Comparison of ENCODE assay signal across 8 mouse cellular contexts in the genomic region with DNA sequence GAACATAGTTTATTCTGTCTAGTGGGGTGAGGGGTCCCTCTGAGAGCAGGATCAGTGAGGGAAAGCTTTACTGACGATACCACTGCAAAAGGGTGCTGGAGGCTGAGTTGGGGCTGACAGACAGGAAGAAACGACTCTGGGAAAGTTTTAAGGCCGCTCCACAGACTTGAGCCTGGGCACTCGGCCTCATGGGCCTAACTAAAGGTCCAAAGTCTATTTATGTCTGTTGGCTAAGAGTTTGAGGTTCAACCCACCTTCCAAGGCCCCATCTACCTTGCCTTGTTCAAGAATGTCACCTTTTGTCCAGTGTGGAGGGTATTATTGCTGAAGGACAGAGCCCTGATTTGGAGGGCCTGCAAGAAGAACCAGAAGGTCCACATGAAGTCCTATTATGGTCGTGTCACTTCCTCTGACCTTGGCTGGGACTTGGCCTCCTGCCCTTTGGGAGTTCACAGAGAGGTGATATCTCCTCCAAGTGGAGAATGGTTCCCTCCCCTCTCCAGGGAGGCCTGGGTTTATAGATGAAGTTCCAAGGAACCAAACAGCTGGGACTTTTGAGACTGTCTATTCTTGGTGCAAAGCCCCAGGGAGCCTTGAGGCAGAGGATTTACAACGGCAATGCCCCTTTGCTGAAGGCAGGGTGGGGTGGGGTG. TPM values are rescaled to one million over a fixed set of nuclear protein-coding genes. Genes with fewer than 3 reads are reported as not detected.
DNase-seq lines count a peak whose midpoint lies in the region; ATAC-seq and TF ChIP-seq lines count a peak whose summit lies in the region.

No protein-coding gene starts in this region.

- no peaks in the 10 kb centered on the region for H3K9me3 ChIP-seq in intestine, embryonic 16.5 days (ENCODE audit: control insufficient read depth, low read length)
- H3K9me3 ChIP-seq in lung, postnatal 0 days (ENCODE audit: low read length) = no peaks in the 10 kb centered on the region
- no peaks in the 10 kb centered on the region for H3K9me3 ChIP-seq in forebrain, embryonic 10.5 days
- H3K9me3 ChIP-seq in neural tube, embryonic 15.5 days (replicated peaks) = no peaks in the 10 kb centered on the region

- peak overlapping the region; percentile 54; the same call in 1 of the 2 replicates for H3K27ac ChIP-seq in intestine, embryonic 16.5 days (ENCODE audit: low read length)
- H3K27ac ChIP-seq in lung, postnatal 0 days (ENCODE audit: low read length) = peak overlapping the region; percentile 67; the same call in 1 of the 2 replicates
- H3K27ac ChIP-seq in forebrain, embryonic 10.5 days = no peak overlapping the region
- H3K27ac ChIP-seq in neural tube, embryonic 15.5 days (replicated peaks) = no peak overlapping the region

- H3K4me1 ChIP-seq in intestine, embryonic 16.5 days (ENCODE audit: control insufficient read depth, insufficient read depth, low read length) = peaks cover 26% of the 10 kb centered on the region
- peaks cover 20% of the 10 kb centered on the region; the same call in 1 of the 2 replicates for H3K4me1 ChIP-seq in lung, postnatal 0 days (ENCODE audit: insufficient read depth, low read depth, low read length)
- H3K4me1 ChIP-seq in forebrain, embryonic 10.5 days = peaks cover 15% of the 10 kb centered on the region
- H3K4me1 ChIP-seq in neural tube, embryonic 15.5 days = peaks cover 13% of the 10 kb centered on the region

- no peaks in the 10 kb centered on the region for H3K27me3 ChIP-seq in intestine, embryonic 16.5 days (replicated peaks; ENCODE audit: control insufficient read depth, insufficient read depth, low read length)
- H3K27me3 ChIP-seq in lung, postnatal 0 days (replicated peaks; ENCODE audit: insufficient read depth, low read length) = no peaks in the 10 kb centered on the region
- H3K27me3 ChIP-seq in forebrain, embryonic 10.5 days (ENCODE audit: poor library complexity, severe bottlenecking) = no peaks in the 10 kb centered on the region
- H3K27me3 ChIP-seq in neural tube, embryonic 15.5 days (replicated peaks) = no peaks in the 10 kb centered on the region

- ATAC-seq in intestine, embryonic 16.5 days = peak; percentile 65
- peak; percentile 15; the same call in 1 of the 2 replicates for ATAC-seq in lung, postnatal 0 days
- ATAC-seq in neural tube, embryonic 15.5 days (ENCODE audit: low FRiP score) = no peak

- no peak overlapping the region for H3K4me2 ChIP-seq in intestine, embryonic 16.5 days (ENCODE audit: low read depth, low read length)
- no peak overlapping the region for H3K4me2 ChIP-seq in lung, postnatal 0 days (replicated peaks; ENCODE audit: low read depth, low read length)
- no peak overlapping the region for H3K4me2 ChIP-seq in neural tube, embryonic 15.5 days

- TF ChIP-seq CTCF in lung, postnatal 0 days (IDR thresholded peaks at IDR 0.05) = no peak

- DNase-seq in urinary bladder, adult 2 months (ENCODE audit: low spot score) = peak; percentile 31
- DNase-seq in urinary bladder, postnatal 10 days (ENCODE audit: low spot score) = no peak
- DNase-seq in lung, postnatal 0 days (ENCODE audit: low spot score) = peak; percentile 61
- peak; percentile 74 to 75 for DNase-seq in urinary bladder, postnatal 4 days (ENCODE audit: low spot score in 2 of 2)
- no peak for DNase-seq in forebrain, embryonic 10.5 days (ENCODE audit: extremely low spot score, low spot score)
- DNase-seq in thymus, postnatal 0 days (ENCODE audit: low spot score) = no peak

- peak overlapping the region; percentile 35; the same call in 1 of the 2 replicates for H3K9ac ChIP-seq in intestine, embryonic 16.5 days (ENCODE audit: low read depth, low read length)
- no peak overlapping the region for H3K9ac ChIP-seq in lung, postnatal 0 days (replicated peaks; ENCODE audit: low read depth)
- H3K9ac ChIP-seq in neural tube, embryonic 15.5 days (replicated peaks) = no peak overlapping the region

- 39% methylated on average over 6 of the region's 6 CpGs for WGBS in intestine, embryonic 16.5 days
- 34% methylated on average over 6 of the region's 6 CpGs for WGBS in lung, postnatal 0 days
- 79% methylated on average over 6 of the region's 6 CpGs for whole genome bisulfite sequencing in forebrain, embryonic 10.5 days
- 69% methylated on average over 6 of the region's 6 CpGs for WGBS in neural tube, embryonic 15.5 days

- no peak overlapping the region for H3K4me3 ChIP-seq in intestine, embryonic 16.5 days (ENCODE audit: low read length)
- H3K4me3 ChIP-seq in lung, postnatal 0 days (ENCODE audit: low read depth, low read length) = no peak overlapping the region
- H3K4me3 ChIP-seq in forebrain, embryonic 10.5 days = no peak overlapping the region
- no peak overlapping the region for H3K4me3 ChIP-seq in neural tube, embryonic 15.5 days (replicated peaks)

- H3K36me3 ChIP-seq in intestine, embryonic 16.5 days (ENCODE audit: control insufficient read depth, insufficient read depth, low read length) = no peaks in the 10 kb centered on the region
- no peaks in the 10 kb centered on the region for H3K36me3 ChIP-seq in lung, postnatal 0 days (ENCODE audit: insufficient read depth, low read length)
- no peaks in the 10 kb centered on the region for H3K36me3 ChIP-seq in forebrain, embryonic 10.5 days (replicated peaks)
- no peaks in the 10 kb centered on the region for H3K36me3 ChIP-seq in neural tube, embryonic 15.5 days

- TF ChIP-seq EP300 in lung, postnatal 0 days (IDR thresholded peaks at IDR 0.05) = peak; percentile 21; the same call in 1 of the 2 replicates

RNA-seq across cellular contexts. Expression of gene Dhrs3, which starts 55.2 kb away (rescaled TPM):
- polyA plus RNA-seq in urinary bladder, adult 2 months (2012; rRNA removed) = 249 and 258 TPM in 2 replicates
- 122 and 132 TPM in 2 replicates for polyA plus RNA-seq in intestine, embryonic 16.5 days (2015; fragmentation: Nextera tagmentation; extraction: Ambion mirVana)
- 177 and 229 TPM in 2 replicates for polyA plus RNA-seq in lung, postnatal 0 days (2015; fragmentation: Nextera tagmentation; extraction: Ambion mirVana)
- 12.2 and 15.3 TPM in 2 replicates for polyA plus RNA-seq in forebrain, embryonic 10.5 days (2016; fragmentation: Nextera tagmentation; extraction: Ambion mirVana)
- polyA plus RNA-seq in thymus, postnatal 0 days (2015; fragmentation: Nextera tagmentation; extraction: Ambion mirVana) = 129 and 131 TPM in 2 replicates
- 31.0 and 41.3 TPM in 2 replicates for polyA plus RNA-seq in neural tube, embryonic 15.5 days (2015; fragmentation: Nextera tagmentation; extraction: Ambion mirVana)

Comparison
In these comparisons a context has a peak if more than half of its experiments do, and no peak if none do; other contexts are left out.
1. DNase-seq: peak in urinary bladder, adult 2 months (single experiment), lung, postnatal 0 days (single experiment) and urinary bladder, postnatal 4 days (2 of 2); none in urinary bladder, postnatal 10 days (single experiment), forebrain, embryonic 10.5 days (single experiment) and thymus, postnatal 0 days (single experiment).
2. H3K27ac ChIP-seq: peak in intestine, embryonic 16.5 days (single experiment) and lung, postnatal 0 days (single experiment); none in forebrain, embryonic 10.5 days (single experiment) and neural tube, embryonic 15.5 days (single experiment).